Mouse (Mus musculus) limb, embryonic 13.5 days (tissue): Measurements from ENCODE around the gene Slc25a26. TPM values are rescaled to one million over a fixed set of nuclear protein-coding genes. Genes with fewer than 3 reads are reported as not detected.

Source experiments
- ATAC-seq: fragments of 200-750 bp; cut with Nextera tagmentation; 2 replicates; pipeline ENCODE4 v1.8.0; 2017; ENCODE audit warnings: low read depth, moderate number of reproducible peaks, moderate TSS enrichment; ENCODE audit not compliant: low FRiP score
- H3K27ac ChIP-seq: fragments of 300-500 bp; sonication (generic); 2 replicates; pipeline ENCODE4 v1.5.1; 2015; ENCODE audit warnings: inconsistent platforms, mild to moderate bottlenecking, moderate library complexity
- H3K27me3 ChIP-seq: fragments of 300-500 bp; sonication (generic); 2 replicates; pipeline ENCODE4 v1.6.1; 2015; ENCODE audit warnings: mild to moderate bottlenecking, inconsistent platforms
- H3K36me3 ChIP-seq: fragments of 300-500 bp; sonication (generic); 2 replicates; pipeline ENCODE4 v1.6.1; 2015; ENCODE audit warnings: inconsistent platforms, mild to moderate bottlenecking, moderate library complexity
- H3K4me1 ChIP-seq: fragments of 300-500 bp; sonication (generic); 2 replicates; pipeline ENCODE4 v1.6.1; 2015; ENCODE audit warnings: inconsistent platforms
- H3K4me2 ChIP-seq: fragments of 300-500 bp; sonication (generic); replicated peaks from 2 replicates; pipeline ENCODE4 v1.6.1; 2015; ENCODE audit warnings: inconsistent platforms, mild to moderate bottlenecking, moderate library complexity
- H3K4me3 ChIP-seq: fragments of 300-500 bp; sonication (generic); 2 replicates; pipeline ENCODE4 v1.5.1; 2015; ENCODE audit warnings: moderate library complexity, mild to moderate bottlenecking, inconsistent platforms
- H3K9ac ChIP-seq: fragments of 300-500 bp; sonication (generic); 2 replicates; pipeline ENCODE4 v1.6.1; 2015; ENCODE audit warnings: mild to moderate bottlenecking, inconsistent platforms
- H3K9me3 ChIP-seq: fragments of 300-500 bp; sonication (generic); 2 replicates; pipeline ENCODE4 v1.6.1; 2016; ENCODE audit warnings: inconsistent platforms
- WGBS: fragments of 180-500 bp; shearing (Covaris S2); methylation state at CpG from one replicate; pipeline ENCODE4 v1.1.7; 2015; 5-methylcytosine and 5-hydroxymethylcytosine counted together
- polyA plus RNA-seq: library from polyadenylated mRNA; unstranded; fragments of >200 nt; fragmentation: Nextera tagmentation; extraction: Ambion mirVana; gene quantifications from 2 replicates; pipeline ENCODE4 v1.2.1, GENCODE M21; 2015

Gene Slc25a26
- polyA plus RNA-seq, 1 experiment from 2014 or later = 7.7 TPM

DNA sequence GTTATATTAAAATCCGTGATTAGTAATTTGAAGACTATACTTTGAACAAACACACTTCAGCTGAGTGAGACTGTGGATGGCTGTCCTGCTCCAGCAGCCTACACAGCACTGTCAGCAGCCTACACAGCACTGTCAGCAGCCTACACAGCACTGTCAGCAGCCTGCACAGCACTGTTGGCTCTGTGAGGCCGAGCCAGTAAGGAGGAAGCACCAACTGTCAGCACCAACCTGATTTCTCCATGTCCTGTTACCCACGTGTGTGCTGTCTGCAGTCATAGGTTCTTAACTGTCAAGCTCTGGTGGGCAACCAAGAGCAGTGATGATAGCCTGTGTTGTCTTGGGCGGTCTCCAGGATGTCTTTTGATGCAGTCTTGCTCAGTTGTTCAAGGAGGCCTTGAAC lies 32.0 kb downstream of the Slc25a26 start:
- H3K4me1 ChIP-seq = no peaks in the 10 kb centered on the region; the same call in 1 of the 2 replicates
- no peak for ATAC-seq
- H3K27ac ChIP-seq = no peak overlapping the region
- no peaks in the 10 kb centered on the region for H3K27me3 ChIP-seq
- 76% methylated on average over 4 of the region's 4 CpGs for WGBS
- 0 out of 2 replicates have a peak, but pooled peaks cover 3% of the 10 kb centered on the region for H3K36me3 ChIP-seq
- H3K9me3 ChIP-seq = no peaks in the 10 kb centered on the region
- no peak overlapping the region for H3K4me3 ChIP-seq
- H3K9ac ChIP-seq = no peak overlapping the region
- no peak overlapping the region for H3K4me2 ChIP-seq

DNA sequence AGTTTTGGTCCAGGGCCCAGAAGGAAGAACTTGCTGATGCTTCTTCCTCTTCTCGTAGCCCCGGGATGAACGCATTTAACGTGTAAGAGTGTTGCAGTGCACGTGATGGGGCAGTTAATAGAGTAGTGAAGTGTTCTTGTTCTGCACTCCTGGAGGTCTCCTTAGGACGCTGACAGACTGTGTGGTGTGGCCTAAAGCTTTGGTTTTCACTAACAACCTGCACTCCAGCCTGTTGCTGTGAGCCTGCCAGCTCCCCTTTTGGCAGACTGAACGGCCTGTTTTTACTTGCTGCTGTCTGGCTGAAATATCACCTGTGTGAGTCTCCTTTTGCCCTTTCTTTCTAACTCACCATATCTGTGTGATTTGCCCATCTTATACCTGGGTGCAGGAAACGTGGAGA lies 36.3 kb downstream of the Slc25a26 start:
- Histone ChIP-seq H3K4me2 (no peak overlapping the region), H3K27ac (no peak overlapping the region)
- 68% methylated on average over 8 of the region's 8 CpGs for WGBS

DNA sequence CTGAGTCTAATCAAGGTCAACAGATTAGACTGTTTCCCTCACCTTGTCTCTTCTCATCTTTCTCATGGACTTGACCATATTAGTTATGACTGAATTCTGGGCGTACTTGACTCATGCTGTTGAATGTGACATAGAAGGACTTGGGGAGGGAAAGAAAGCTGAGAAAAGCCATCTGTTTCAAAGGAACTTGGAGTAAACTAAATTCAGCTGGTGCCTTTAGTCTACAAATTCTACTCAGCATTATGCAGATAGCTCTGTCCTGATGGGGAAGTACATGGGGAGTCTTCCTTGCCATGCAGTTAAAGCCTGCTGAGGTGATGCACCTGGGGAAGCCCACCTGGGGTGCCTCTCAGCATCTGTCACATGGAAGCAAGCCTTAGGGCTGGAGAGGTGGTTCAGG lies 37.5 kb downstream of the Slc25a26 start:
- H3K27ac ChIP-seq = no peak overlapping the region
- 0 out of 2 replicates have a peak, but pooled peaks cover 3% of the 10 kb centered on the region for H3K36me3 ChIP-seq
- WGBS = 81% methylated on average over 1 of the region's 1 CpGs
- H3K9me3 ChIP-seq = no peaks in the 10 kb centered on the region
- H3K27me3 ChIP-seq = no peaks in the 10 kb centered on the region
- no peak for ATAC-seq
- H3K4me1 ChIP-seq = peaks cover 7% of the 10 kb centered on the region; the same call in 1 of the 2 replicates
- no peak overlapping the region for H3K4me2 ChIP-seq
- no peak overlapping the region for H3K4me3 ChIP-seq
- no peak overlapping the region for H3K9ac ChIP-seq

More for the DNA sequence above, 36.3 kb downstream of the Slc25a26 start:
- Histone ChIP-seq H3K36me3 (0 out of 2 replicates have a peak, but pooled peaks cover 3% of the 10 kb centered on the region), H3K9ac (no peak overlapping the region), H3K4me1 (peaks cover 7% of the 10 kb centered on the region; the same call in 1 of the 2 replicates), H3K4me3 (no peak overlapping the region), H3K9me3 (no peaks in the 10 kb centered on the region), H3K27me3 (no peaks in the 10 kb centered on the region)
- no peak for ATAC-seq

DNA sequence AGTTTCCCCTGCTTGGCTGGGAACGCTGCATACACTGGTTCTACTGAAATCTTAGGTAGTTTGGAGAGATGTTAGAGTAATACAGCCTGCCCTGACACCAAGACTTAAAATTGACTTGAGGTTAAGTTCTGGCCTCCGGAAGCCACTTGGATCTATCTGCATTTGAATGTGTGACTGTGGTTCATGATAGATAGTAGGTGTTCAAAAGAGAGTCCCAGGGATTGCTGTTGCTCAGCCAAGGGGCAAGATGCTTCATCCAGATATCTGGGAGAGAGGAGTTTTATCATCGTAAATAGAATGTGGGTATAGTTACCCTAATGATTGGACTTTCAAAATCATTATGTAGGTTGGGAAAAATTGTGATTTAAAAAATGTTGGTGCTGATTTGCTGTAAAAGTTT lies 40.0 kb downstream of the Slc25a26 start:
- no peak overlapping the region for H3K4me2 ChIP-seq
- no peak overlapping the region for H3K27ac ChIP-seq
- no peak overlapping the region for H3K4me3 ChIP-seq
- H3K9me3 ChIP-seq = no peaks in the 10 kb centered on the region
- no peak for ATAC-seq
- 0 out of 2 replicates have a peak, but pooled peaks cover 3% of the 10 kb centered on the region for H3K36me3 ChIP-seq
- no peak overlapping the region for H3K9ac ChIP-seq
- WGBS = 81% methylated on average over 3 of the region's 3 CpGs
- peaks cover 14% of the 10 kb centered on the region for H3K4me1 ChIP-seq
- no peaks in the 10 kb centered on the region for H3K27me3 ChIP-seq

DNA sequence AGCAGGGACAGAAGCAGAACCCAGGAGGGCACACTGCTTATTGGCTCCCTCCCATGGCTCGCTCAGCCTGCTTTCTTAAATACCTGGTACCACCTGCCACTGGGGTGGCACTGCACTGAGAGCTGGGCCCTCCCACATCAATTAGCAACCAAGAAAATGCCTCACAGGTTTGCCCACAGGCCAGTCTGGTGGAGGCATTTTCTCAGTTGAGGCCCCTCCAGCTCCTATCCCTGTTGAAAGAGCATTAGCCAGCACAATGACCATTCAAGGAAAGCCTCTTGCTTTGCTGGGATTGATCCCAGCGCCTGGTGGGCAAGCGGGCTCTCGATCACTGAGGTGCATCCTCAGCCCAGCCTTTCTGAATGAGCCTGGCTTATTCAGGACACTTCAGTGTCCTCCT lies 40.5 kb downstream of the Slc25a26 start:
- ATAC-seq = no peak
- peaks cover 14% of the 10 kb centered on the region for H3K4me1 ChIP-seq
- H3K9ac ChIP-seq = no peak overlapping the region
- WGBS = 75% methylated on average over 4 of the region's 4 CpGs
- no peak overlapping the region for H3K4me3 ChIP-seq
- H3K27ac ChIP-seq = no peak overlapping the region
- H3K36me3 ChIP-seq = 0 out of 2 replicates have a peak, but pooled peaks cover 3% of the 10 kb centered on the region
- H3K9me3 ChIP-seq = no peaks in the 10 kb centered on the region
- no peak overlapping the region for H3K4me2 ChIP-seq
- no peaks in the 10 kb centered on the region for H3K27me3 ChIP-seq

DNA sequence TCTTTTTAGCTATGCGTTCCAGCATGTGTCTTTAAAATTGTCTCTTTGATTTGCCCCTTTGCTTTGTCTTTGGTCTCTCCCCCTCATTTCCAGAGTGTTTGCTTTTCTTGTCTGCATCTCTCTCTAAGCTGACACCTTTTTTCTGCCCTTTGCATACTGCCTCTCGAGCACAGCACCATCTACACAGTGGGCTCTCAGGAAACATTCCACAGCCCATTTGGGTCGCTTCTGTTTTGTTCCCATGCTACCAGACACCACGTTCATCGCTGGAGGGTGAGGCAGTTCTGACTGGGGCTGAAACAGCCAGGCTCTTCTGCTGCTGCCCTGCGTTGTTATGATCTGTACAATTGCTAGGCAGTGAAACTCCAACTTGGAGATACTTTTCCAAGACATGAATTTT lies 41.0 kb downstream of the Slc25a26 start:
- Histone ChIP-seq H3K27me3 (no peaks in the 10 kb centered on the region), H3K4me2 (no peak overlapping the region)
- WGBS = 45% methylated on average over 6 of the region's 6 CpGs

DNA sequence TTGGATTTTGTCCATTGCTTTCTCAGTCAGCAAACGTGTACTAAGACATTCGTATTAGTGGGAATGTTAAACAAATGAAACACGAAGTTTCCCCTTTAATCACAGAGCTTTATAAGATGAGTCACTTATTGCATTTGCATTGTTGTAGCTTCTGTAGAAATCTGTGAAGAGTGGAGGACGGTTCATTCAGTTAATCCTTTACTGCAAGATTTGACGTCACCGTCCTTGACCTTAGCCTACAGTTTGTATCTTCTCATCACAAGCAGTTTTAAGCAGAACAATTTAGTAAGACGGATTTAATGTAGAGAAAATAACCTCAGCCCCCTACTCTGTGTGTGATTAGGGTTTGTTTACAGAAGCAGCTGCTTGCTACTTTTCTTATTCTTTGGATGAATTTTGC lies 41.7 kb downstream of the Slc25a26 start:
- no peak for ATAC-seq
- Histone ChIP-seq H3K27ac (no peak overlapping the region), H3K4me1 (peaks cover 14% of the 10 kb centered on the region), H3K4me2 (no peak overlapping the region), H3K9ac (no peak overlapping the region), H3K9me3 (no peaks in the 10 kb centered on the region), H3K36me3 (no peaks in the 10 kb centered on the region), H3K4me3 (no peak overlapping the region), H3K27me3 (no peaks in the 10 kb centered on the region)
- WGBS = 73% methylated on average over 7 of the region's 7 CpGs

More for the DNA sequence above, 41.0 kb downstream of the Slc25a26 start:
- no peaks in the 10 kb centered on the region for H3K9me3 ChIP-seq
- peaks cover 14% of the 10 kb centered on the region for H3K4me1 ChIP-seq
- H3K9ac ChIP-seq = no peak overlapping the region
- 0 out of 2 replicates have a peak, but pooled peaks cover 2% of the 10 kb centered on the region for H3K36me3 ChIP-seq
- H3K27ac ChIP-seq = no peak overlapping the region
- ATAC-seq = no peak
- H3K4me3 ChIP-seq = no peak overlapping the region

DNA sequence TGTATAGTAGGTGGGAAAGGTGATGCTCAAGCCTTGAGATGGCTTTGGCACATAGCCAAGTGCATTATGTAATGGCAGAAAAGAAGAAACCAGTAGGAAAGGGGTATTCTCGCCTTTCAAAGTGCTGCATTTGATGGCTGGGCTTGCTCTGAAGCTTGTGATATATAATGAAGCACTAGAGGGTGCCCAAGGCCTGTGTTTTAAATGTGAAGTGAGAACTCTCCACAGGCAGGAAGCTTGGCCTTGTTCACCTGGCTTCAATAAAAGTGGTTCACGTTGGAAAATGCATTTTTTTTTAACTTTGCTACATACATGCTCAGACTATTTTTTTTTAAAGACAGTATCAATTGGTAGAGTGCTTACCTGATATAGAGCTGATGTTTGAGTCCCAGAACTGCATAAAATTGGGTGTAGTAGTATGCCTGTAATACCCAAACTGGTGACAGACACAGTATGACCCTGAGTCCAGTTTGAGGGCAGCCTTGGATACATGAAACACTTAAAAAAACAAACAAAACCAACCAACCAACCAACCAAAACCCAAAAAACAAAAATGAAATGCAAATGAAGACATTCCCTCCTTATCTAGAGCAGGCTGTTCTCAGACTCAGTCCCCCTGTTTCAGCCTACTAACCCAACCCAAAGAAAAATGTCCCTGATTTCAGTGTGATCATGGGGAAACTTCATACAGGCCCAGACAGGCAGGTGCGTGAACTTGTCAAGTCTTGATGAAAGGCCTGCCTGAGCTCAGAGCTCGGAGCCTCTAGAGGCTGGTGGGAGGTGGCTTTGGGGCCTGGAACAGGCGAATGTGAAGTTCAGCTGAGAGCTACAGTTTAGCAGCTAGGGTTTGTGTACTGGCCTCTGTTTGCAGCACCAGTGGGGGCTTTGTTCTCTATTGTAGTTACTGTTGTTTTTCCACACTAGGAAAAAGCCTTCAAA lies 44.0 kb downstream of the Slc25a26 start:
- WGBS = 25% methylated on average over 5 of the region's 5 CpGs
- no peak overlapping the region for H3K4me3 ChIP-seq
- no peaks in the 10 kb centered on the region for H3K9me3 ChIP-seq
- H3K9ac ChIP-seq = peak overlapping the region; percentile 25; the same call in 1 of the 2 replicates
- no peaks in the 10 kb centered on the region for H3K27me3 ChIP-seq
- H3K4me1 ChIP-seq = peaks cover 15% of the 10 kb centered on the region
- H3K4me2 ChIP-seq = no peak overlapping the region
- ATAC-seq = peak; percentile 69; the same call in 1 of the 2 replicates
- no peaks in the 10 kb centered on the region for H3K36me3 ChIP-seq
- no peak overlapping the region for H3K27ac ChIP-seq

DNA sequence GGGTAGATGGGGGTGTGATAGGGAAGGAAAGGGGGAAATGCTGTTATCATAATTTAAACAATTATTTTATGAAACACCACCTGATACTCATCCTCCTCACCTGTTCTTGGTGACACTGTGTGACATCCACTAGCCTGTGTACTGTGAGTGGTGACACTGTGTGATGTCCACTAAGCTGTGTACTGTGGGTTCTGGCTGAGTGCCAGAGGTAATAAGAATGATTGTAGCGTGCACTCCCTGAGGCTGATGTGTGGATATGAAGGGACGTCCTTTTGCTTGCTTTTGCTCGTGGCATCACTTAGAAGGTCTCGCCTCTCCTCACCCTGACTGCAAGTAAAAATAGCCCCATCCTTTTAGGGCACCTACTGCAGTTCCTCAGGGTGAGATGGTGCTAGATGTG lies 47.1 kb downstream of the Slc25a26 start:
- Histone ChIP-seq H3K27me3 (no peaks in the 10 kb centered on the region), H3K4me3 (no peak overlapping the region), H3K9ac (no peak overlapping the region), H3K4me2 (no peak overlapping the region), H3K36me3 (no peaks in the 10 kb centered on the region), H3K4me1 (peaks cover 20% of the 10 kb centered on the region), H3K9me3 (no peaks in the 10 kb centered on the region), H3K27ac (no peak overlapping the region)
- no peak for ATAC-seq
- 51% methylated on average over 4 of the region's 4 CpGs for WGBS

DNA sequence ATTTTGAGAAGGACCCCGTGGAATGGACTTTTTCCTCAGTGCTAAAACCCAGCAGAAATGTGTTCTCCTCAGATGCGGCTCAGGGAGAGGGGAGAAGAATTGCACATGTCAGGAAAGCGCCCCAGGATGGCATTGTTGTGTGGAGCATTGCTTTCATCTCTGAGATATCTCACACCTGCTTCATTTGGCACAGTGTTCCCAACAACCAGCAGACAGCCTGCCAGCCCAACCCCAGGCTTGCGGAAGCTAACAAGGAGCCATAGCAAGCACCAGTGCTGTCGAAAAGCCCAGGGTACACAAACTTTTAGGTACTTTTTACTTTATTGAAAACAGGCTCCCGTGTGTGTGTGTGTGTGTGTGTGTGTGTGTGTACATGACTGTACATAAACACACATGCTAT lies 50.2 kb downstream of the Slc25a26 start:
- no peak overlapping the region for H3K4me2 ChIP-seq
- H3K27ac ChIP-seq = no peak overlapping the region

DNA sequence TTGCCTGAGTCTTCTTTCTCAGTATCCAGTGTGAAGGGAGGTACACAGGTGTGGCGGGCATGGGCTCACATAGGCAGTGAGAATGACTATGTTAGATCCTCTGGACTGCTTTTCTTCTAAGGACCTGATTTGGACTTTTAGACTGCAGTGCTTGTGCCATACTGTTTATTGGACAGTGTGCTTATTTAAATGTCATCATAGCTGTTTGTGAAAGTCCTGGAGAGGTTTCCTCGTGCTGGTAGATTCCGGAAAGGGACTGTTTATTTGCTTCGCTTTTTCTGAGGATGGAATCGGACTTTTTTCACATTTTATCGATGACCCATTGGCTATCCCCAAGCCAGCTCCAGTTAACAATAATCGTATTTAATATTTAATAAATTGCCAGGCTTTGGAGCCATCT lies 50.7 kb downstream of the Slc25a26 start:
- Histone ChIP-seq H3K4me2 (no peak overlapping the region), H3K4me1 (peaks cover 14% of the 10 kb centered on the region; the same call in 1 of the 2 replicates), H3K27ac (no peak overlapping the region), H3K9me3 (no peaks in the 10 kb centered on the region), H3K27me3 (no peaks in the 10 kb centered on the region), H3K36me3 (no peaks in the 10 kb centered on the region), H3K4me3 (no peak overlapping the region), H3K9ac (no peak overlapping the region)
- ATAC-seq = no peak
- 80% methylated on average over 7 of the region's 7 CpGs for WGBS

More for the DNA sequence above, 50.2 kb downstream of the Slc25a26 start:
- H3K36me3 ChIP-seq = no peaks in the 10 kb centered on the region
- no peaks in the 10 kb centered on the region for H3K27me3 ChIP-seq
- H3K9ac ChIP-seq = no peak overlapping the region
- no peak overlapping the region for H3K4me3 ChIP-seq
- no peak for ATAC-seq
- no peaks in the 10 kb centered on the region for H3K9me3 ChIP-seq
- H3K4me1 ChIP-seq = peaks cover 14% of the 10 kb centered on the region; the same call in 1 of the 2 replicates
- WGBS = 68% methylated on average over 6 of the region's 6 CpGs

DNA sequence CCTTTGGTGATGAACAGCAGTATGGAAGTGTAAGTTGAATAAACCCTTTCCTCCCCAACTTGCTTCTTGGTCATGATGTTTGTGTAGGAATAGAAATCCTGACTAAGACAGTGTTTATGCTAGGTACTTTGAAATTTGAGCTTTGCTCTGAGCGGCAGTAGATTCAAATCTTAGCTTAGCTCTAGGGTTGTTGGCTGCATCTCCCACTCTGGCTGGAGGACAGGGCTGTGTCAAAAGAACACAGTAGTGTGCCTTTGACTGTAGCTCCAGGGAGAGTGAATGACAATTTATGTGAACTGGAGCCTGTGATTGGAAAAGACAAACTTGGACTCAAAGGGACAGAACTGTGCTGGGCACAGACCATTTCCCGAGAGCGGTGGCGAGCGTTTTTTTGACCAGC lies 53.0 kb downstream of the Slc25a26 start:
- no peak overlapping the region for H3K9ac ChIP-seq
- ATAC-seq = no peak
- H3K4me1 ChIP-seq = peaks cover 11% of the 10 kb centered on the region; the same call in 1 of the 2 replicates
- H3K36me3 ChIP-seq = no peaks in the 10 kb centered on the region
- H3K27me3 ChIP-seq = no peaks in the 10 kb centered on the region
- no peak overlapping the region for H3K4me2 ChIP-seq
- 87% methylated on average over 5 of the region's 5 CpGs for whole genome bisulfite sequencing
- no peaks in the 10 kb centered on the region for H3K9me3 ChIP-seq
- no peak overlapping the region for H3K27ac ChIP-seq
- no peak overlapping the region for H3K4me3 ChIP-seq
